Mouse (Mus musculus): Measurements from ENCODE around the gene Foxp4. TPM values are rescaled to one million over a fixed set of nuclear protein-coding genes. Genes with fewer than 3 reads are reported as not detected.
"Not testable (repeated sequence)": the region's sequence is repeated elsewhere in the genome, so short reads cannot be mapped to it uniquely, and the experiment has no call there.

The Foxp4 gene
- polyA plus RNA-seq, 1 experiment, result 10.6 TPM

GRCm38 (mm10) chr17:47853760-47854159, 70.7 kb downstream of the Foxp4 start:
- no peaks in the 10 kb centered on the region for H3K36me3 ChIP-seq (ENCODE audit: control insufficient read depth)
- H3K27me3 ChIP-seq (ENCODE audit: control insufficient read depth), result peaks cover 4% of the 10 kb centered on the region; the same call in 1 of the 2 replicates
- no peak for TF ChIP-seq GATA1 (IDR thresholded peaks at IDR 0.05; ENCODE audit: low read length)
- no peak for TF ChIP-seq TAL1 (IDR thresholded peaks at IDR 0.05; ENCODE audit: low read length)
- no peak overlapping the region for H3K4me3 ChIP-seq (replicated peaks)
- peaks cover 4% of the 10 kb centered on the region; the same call in 1 of the 2 replicates for H3K9me3 ChIP-seq (ENCODE audit: control insufficient read depth, low read length)
- peaks cover 5% of the 10 kb centered on the region for H3K4me1 ChIP-seq (ENCODE audit: control insufficient read depth)

- Histone ChIP-seq H3K36me3 (ENCODE audit: control insufficient read depth) (no peaks in the 10 kb centered on the region), H3K27me3 (ENCODE audit: control insufficient read depth) (peaks cover 4% of the 10 kb centered on the region; the same call in 1 of the 2 replicates), H3K9me3 (ENCODE audit: control insufficient read depth, low read length) (peaks cover 4% of the 10 kb centered on the region; the same call in 1 of the 2 replicates), H3K4me3 (replicated peaks) (no peak overlapping the region), H3K4me1 (ENCODE audit: control insufficient read depth) (peaks cover 5% of the 10 kb centered on the region)
- TF ChIP-seq GATA1 (IDR thresholded peaks at IDR 0.05; ENCODE audit: low read length) (no peak), TAL1 (IDR thresholded peaks at IDR 0.05; ENCODE audit: low read length) (no peak)
Measured at GRCm38 (mm10) chr17:47853336-47853735, 71.1 kb downstream of the Foxp4 start.

- H3K4me1 ChIP-seq (ENCODE audit: control insufficient read depth); H3K27me3 ChIP-seq (ENCODE audit: control insufficient read depth); H3K4me3 ChIP-seq (replicated peaks); H3K9me3 ChIP-seq (ENCODE audit: control insufficient read depth, low read length); H3K36me3 ChIP-seq (ENCODE audit: control insufficient read depth): not testable (repeated sequence)
Measured at GRCm38 (mm10) chr17:47851798-47852360, 72.6 kb downstream of the Foxp4 start.

- TF ChIP-seq TAL1 (IDR thresholded peaks at IDR 0.05; ENCODE audit: low read length), result no peak
- no peak for TF ChIP-seq GATA1 (IDR thresholded peaks at IDR 0.05; ENCODE audit: low read length)
- no peak overlapping the region for H3K4me3 ChIP-seq (replicated peaks)
- peaks cover 4% of the 10 kb centered on the region; the same call in 1 of the 2 replicates for H3K27me3 ChIP-seq (ENCODE audit: control insufficient read depth)
- peaks cover 5% of the 10 kb centered on the region for H3K4me1 ChIP-seq (ENCODE audit: control insufficient read depth)
- H3K36me3 ChIP-seq (ENCODE audit: control insufficient read depth), result no peaks in the 10 kb centered on the region
- H3K9me3 ChIP-seq (ENCODE audit: control insufficient read depth, low read length), result peaks cover 2% of the 10 kb centered on the region; the same call in 1 of the 2 replicates
Measured at GRCm38 (mm10) chr17:47850639-47851314, 73.7 kb downstream of the Foxp4 start.

- peaks cover 4% of the 10 kb centered on the region; the same call in 1 of the 2 replicates for H3K27me3 ChIP-seq (ENCODE audit: control insufficient read depth)
- TF ChIP-seq TAL1 (IDR thresholded peaks at IDR 0.05; ENCODE audit: low read length) (no peak), GATA1 (IDR thresholded peaks at IDR 0.05; ENCODE audit: low read length) (no peak)
Measured at GRCm38 (mm10) chr17:47850035-47850434, 74.4 kb downstream of the Foxp4 start.

GRCm38 (mm10) chr17:47847985-47848384, 76.5 kb downstream of the Foxp4 start:
- H3K27me3 ChIP-seq (ENCODE audit: control insufficient read depth), result peaks cover 4% of the 10 kb centered on the region; the same call in 1 of the 2 replicates
- peaks cover 5% of the 10 kb centered on the region for H3K4me1 ChIP-seq (ENCODE audit: control insufficient read depth)
- no peaks in the 10 kb centered on the region for H3K36me3 ChIP-seq (ENCODE audit: control insufficient read depth)
- no peak overlapping the region for H3K4me3 ChIP-seq (replicated peaks)
- TF ChIP-seq TAL1 (IDR thresholded peaks at IDR 0.05; ENCODE audit: low read length), result no peak
- TF ChIP-seq GATA1 (IDR thresholded peaks at IDR 0.05; ENCODE audit: low read length), result no peak
- peaks cover 5% of the 10 kb centered on the region for H3K9me3 ChIP-seq (ENCODE audit: control insufficient read depth, low read length)

More at GRCm38 (mm10) chr17:47850035-47850434, 74.4 kb downstream of the Foxp4 start:
- H3K9me3 ChIP-seq (ENCODE audit: control insufficient read depth, low read length), result no peaks in the 10 kb centered on the region
- H3K4me1 ChIP-seq (ENCODE audit: control insufficient read depth), result peaks cover 5% of the 10 kb centered on the region
- no peaks in the 10 kb centered on the region for H3K36me3 ChIP-seq (ENCODE audit: control insufficient read depth)
- no peak overlapping the region for H3K4me3 ChIP-seq (replicated peaks)

GRCm38 (mm10) chr17:47845609-47846008, 78.8 kb downstream of the Foxp4 start:
- no peaks in the 10 kb centered on the region for H3K36me3 ChIP-seq (ENCODE audit: control insufficient read depth)
- no peak overlapping the region for H3K4me3 ChIP-seq (replicated peaks)
- H3K27me3 ChIP-seq (ENCODE audit: control insufficient read depth), result no peaks in the 10 kb centered on the region
- H3K9me3 ChIP-seq (ENCODE audit: control insufficient read depth, low read length), result peaks cover 5% of the 10 kb centered on the region
- H3K4me1 ChIP-seq (ENCODE audit: control insufficient read depth), result no peaks in the 10 kb centered on the region
- TF ChIP-seq GATA1 (IDR thresholded peaks at IDR 0.05; ENCODE audit: low read length), result no peak
- no peak for TF ChIP-seq TAL1 (IDR thresholded peaks at IDR 0.05; ENCODE audit: low read length)

- no peaks in the 10 kb centered on the region for H3K27me3 ChIP-seq (ENCODE audit: control insufficient read depth)
- TF ChIP-seq GATA1 (IDR thresholded peaks at IDR 0.05; ENCODE audit: low read length) (no peak), TAL1 (IDR thresholded peaks at IDR 0.05; ENCODE audit: low read length) (no peak)
- peaks cover 5% of the 10 kb centered on the region for H3K9me3 ChIP-seq (ENCODE audit: control insufficient read depth, low read length)
- no peaks in the 10 kb centered on the region for H3K4me1 ChIP-seq (ENCODE audit: control insufficient read depth)
- H3K36me3 ChIP-seq (ENCODE audit: control insufficient read depth), result no peaks in the 10 kb centered on the region
- no peak overlapping the region for H3K4me3 ChIP-seq (replicated peaks)
Measured at GRCm38 (mm10) chr17:47843465-47843864, 81.0 kb downstream of the Foxp4 start.

- TF ChIP-seq GATA1 (IDR thresholded peaks at IDR 0.05; ENCODE audit: low read length), result no peak
- TF ChIP-seq TAL1 (IDR thresholded peaks at IDR 0.05; ENCODE audit: low read length), result no peak
- no peaks in the 10 kb centered on the region for H3K36me3 ChIP-seq (ENCODE audit: control insufficient read depth)
- no peaks in the 10 kb centered on the region for H3K4me1 ChIP-seq (ENCODE audit: control insufficient read depth)
- H3K9me3 ChIP-seq (ENCODE audit: control insufficient read depth, low read length), result peaks cover 5% of the 10 kb centered on the region
- H3K27me3 ChIP-seq (ENCODE audit: control insufficient read depth), result no peaks in the 10 kb centered on the region; the same call in 1 of the 2 replicates
- H3K4me3 ChIP-seq (replicated peaks), result no peak overlapping the region
Measured at GRCm38 (mm10) chr17:47841931-47842623, 82.4 kb downstream of the Foxp4 start.

Data from erythroblast, embryonic 14.5 days (primary cell).